In genomic region chr11:121348727-121349126, GRCm38 (mm10) we compare ENCODE assay signal across 2 mouse cellular contexts. TPM values are rescaled to one million over a fixed set of nuclear protein-coding genes. Genes with fewer than 3 reads are reported as not detected.
"Had no signal": no experiment of that assay in that cellular context is flagged by ENCODE, and none has a peak within 500 bp of the region (broad histone marks: within the 10 kb centered on the region; RNA-seq: fewer than 3 reads in every experiment).

No protein-coding gene starts in this region.

RNA-seq across cellular contexts. Expression of gene Rab40b, which starts 39.3 kb away (rescaled TPM):
- total RNA-seq: monocyte, adult 5-6 weeks; neutrophil, adult 5-6 weeks had no signal
